Mouse (Mus musculus) skeletal muscle tissue, adult 2 months (tissue): Measurements from ENCODE around the gene Lst1.

Experiments used
- DNase-seq: peaks from one replicate; pipeline ENCODE4 v3.0.0-alpha.2; 2012; ENCODE audit warnings: low read depth, low spot score

Lst1 gene

DNA sequence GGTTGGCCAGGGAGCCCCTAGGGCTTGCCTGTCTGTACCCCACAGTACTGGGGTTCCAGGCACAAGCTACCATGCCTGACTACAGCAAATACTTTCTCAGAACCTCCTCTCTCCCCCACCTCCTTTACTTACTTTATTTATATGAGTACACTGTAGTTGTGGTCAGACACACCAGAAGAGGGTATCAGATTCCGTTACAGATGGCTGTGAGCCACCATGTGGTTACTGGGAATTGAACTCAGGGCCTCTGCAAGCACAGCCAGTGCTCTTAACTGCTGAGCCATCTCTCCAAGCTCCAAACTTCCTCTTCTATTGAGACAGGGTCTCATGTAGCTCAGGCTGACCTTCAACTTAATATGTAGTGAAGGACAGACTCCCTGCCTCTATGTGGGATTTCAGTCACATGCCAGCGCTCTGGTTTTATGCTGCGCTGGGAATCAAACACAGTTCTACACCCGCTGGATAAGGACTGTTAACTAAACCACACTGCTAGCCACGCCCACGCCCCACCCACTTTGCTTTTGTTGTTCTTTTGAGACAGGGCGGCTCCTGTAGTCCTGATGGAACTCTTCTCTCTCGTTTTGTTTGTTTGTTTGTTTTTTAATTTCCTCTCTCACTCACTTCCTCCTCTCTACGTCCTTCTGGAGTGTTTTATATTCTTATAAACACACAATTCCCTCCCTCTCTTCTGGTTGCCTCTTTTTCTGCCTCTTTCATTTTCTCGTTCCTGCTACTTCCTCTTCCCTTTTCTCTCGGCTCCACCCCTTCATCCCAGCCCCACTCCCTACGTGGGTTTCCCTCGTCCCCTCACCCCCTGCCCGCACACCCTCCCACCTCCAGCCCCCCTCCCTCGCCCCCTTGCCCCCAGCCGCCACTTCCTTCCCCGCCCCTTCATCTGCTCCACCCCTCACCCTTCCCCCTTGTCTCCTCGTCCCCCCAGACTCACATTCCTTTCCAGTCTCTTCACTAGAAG, 2.3 kb downstream of the Lst1 start:
- DNase-seq: no peak

- DNase-seq: no peak
These were observed 8.1 kb downstream of the Lst1 start for GRCm38 (mm10) chr17:35180093-35180492.

DNA sequence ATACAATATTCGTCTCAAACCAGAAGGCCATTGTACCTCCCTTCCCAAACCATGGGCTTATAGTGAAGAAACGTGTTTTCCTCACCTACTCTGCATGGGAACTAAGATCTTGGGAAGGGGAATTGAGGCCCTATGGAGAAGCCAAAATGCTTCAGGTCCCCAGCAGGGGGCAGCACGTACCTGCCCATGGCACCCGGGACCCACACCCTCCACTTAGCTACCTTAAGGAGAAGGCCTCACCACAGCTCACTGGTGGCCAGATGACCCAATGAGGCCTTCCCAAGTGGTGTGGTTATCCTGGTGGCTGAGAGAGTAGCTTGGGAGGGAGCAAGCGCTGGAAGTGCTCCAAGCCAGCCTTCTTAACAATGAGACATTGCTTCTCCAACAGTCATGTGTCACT, 9.7 kb downstream of the Lst1 start:
- DNase-seq: peak; percentile 67

DNA sequence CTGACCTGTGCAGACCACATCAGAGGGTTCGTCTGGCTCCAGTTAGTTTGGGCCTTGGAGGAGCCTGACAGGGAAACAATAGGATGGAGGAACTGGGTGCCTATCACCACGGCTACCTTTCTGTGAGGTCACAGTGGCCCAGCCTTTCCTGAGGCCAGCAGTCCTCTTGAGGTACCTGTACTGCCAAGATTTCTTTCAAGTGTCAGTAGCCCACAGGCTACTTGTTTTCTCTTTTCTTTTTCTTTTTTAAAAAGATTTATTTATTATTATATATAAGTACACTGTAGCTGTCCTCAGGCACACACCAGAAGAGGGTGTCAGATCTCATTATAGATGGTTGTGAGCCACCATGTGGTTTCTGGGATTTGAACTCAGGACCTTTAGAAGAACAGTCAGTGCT, 12.3 kb downstream of the Lst1 start, which contains the start of gene Aif1:
Gene Aif1 (minus strand): TSS at position 101 of the 400 bp plus-strand sequence.
- no peak for DNase-seq

- no peak for DNase-seq
These were observed 12.9 kb downstream of the Lst1 start for GRCm38 (mm10) chr17:35175382-35175781.

DNA sequence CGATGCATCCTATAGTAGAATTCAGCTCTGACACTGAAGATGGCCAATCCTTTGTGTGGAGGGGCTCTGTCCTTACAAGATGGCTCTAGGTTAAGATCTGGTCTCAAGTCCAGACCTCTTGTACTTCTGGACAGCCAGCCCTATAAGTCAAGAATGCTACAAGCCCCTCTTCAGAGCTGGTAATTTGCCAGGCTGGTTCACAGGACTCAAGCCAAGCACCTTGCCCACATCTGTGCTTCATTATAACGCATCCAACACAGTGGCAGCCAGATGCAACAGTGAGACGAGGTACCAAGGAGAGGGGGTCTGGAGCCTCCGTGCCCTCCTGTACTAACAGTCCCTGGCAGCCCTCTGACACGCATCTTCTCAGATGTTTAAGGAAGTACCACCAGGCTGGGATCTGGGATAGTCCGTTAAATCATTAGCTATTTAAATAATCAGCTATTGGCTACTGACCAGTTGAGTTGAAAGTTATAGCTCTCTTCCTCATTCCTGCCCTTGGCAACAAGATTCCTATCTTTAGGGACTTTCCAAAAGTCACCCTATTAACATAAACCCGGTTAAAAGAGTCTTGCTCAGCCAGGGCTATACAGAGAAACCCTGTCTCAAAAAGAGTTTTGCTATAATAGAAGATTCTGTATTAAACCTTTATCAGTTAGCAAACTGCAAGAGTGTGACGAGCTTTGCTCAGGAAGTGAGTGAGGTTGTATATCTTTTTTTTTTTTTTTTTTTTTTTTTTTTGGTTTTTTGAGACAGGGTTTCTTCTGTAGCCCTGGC, 13.8 kb downstream of the Lst1 start:
- DNase-seq: no peak

DNA sequence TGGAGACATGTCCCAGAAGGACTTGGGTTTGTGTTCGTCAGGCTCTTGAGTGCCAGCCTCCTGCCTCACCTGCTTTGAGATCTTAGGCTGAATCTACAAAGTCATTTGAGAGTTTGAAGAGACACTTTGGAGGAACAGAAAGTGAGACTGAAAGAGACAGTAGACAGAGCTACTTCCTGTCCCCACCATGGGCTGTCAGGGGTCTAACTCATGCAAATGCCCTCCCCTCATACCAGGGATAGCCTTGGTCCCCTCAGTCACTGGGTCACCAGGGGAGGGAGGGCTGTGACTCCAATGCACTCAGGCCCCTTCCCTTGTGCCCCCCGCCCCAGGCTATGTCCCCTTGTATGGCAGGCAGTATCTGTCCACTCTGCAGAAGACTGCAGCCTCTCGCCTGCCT, 14.9 kb downstream of the Lst1 start:
- no peak for DNase-seq

- no peak for DNase-seq
These were observed 15.6 kb downstream of the Lst1 start for GRCm38 (mm10) chr17:35172445-35173234.

- DNase-seq: no peak
These were observed 19.6 kb downstream of the Lst1 start for GRCm38 (mm10) chr17:35168541-35169207.

DNA sequence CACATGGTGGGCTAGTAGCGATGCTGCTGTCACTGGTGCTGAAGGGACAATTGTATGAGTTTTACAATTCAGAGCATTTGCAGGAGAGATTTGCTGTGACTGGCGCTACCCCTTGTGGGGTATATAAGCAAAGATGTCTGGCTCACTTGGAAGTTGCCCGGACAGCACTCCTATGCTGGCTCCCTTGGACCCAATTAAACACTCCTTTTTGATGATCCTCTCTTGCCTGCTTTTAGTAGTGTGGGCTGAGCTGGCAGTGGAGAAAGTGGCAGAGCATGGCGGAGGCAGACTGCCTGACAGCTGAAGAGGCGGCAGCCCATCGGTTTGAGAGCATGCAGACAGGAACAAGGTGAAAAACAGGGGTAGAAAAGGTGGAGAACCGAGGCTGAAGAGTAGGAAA, 20.4 kb downstream of the Lst1 start:
- no peak for DNase-seq

GRCm38 (mm10) chr17:35166352-35167035, 21.7 kb downstream of the Lst1 start:
- no peak for DNase-seq

DNA sequence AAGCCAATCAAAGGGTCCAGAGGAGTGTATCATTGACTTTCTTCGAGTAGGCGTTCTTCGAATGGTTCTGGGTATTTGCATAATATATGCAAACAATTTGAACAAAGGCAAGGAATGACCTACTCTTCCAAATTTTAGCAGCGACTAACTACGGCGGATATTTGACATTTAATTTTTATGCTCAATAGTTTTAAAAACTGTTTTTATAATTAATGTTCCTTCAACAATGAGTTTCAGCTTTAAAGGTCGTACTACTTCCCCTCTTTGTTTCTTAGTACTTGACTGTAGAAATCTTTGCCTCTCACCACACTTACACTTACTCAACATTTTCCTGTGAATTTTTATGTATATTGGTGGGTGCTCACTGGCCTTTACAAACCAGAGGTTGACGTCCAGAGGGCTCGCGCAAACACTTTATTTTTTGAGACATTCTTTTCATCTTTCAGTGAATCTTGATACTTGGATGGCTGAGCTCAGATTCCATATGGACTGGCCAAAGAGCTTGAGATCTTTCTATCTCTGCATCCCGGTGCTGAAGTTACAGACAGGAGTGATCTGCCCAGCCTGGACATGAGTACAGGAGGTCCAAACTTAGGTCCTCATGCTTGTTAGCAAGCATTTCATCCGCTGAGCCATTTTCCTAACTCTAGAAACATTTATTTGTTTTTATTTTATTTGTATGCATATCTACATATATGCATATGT, 22.6 kb downstream of the Lst1 start:
- DNase-seq: no peak

DNA sequence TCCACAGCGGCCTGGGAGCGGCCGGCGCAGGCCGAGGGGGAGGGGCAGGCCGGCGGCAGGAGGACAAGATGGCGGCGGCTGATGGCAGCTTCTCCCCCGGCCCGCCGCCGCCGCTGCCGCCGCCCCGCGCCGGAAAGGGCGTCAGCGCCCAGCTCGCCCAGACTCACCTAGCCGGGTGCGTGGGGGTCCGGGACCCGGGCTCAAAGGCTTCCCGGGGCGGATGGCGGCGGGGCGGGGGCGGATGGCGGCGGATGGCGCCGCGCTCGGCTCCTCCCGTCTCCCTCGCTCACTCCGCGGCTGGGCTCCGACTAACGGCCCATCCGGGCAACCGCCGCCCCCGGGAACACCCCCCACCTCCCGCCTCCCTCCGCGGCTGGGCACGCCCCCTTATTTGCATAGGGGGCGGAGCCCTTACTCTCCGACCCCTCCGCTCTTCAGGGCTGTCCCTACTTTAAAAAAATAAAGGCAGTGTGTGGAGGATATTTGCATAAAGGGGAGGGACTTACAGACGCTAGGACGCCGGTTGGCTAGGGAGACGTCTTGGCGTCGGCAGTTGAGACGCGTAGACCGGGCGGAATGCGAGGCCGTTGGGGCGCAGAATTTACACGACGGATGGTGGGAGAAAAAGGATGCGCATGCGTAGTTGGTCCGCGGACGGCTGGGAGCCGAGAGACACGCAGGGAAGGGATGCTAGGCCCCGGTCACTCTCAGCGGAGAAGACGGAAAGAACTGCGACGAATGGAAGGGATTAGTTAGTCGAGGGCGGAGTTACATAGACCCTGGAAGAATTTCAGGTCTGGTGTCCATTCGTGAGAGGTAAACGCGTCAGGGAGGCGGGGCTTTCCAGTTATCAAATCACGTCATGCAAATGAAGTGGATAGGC, 23.4 kb downstream of the Lst1 start, which contains the start of gene Prrc2a:
Gene Prrc2a (minus strand): TSS at position 330 of the 883 bp plus-strand sequence.
- peak; percentile 100 for DNase-seq

DNA sequence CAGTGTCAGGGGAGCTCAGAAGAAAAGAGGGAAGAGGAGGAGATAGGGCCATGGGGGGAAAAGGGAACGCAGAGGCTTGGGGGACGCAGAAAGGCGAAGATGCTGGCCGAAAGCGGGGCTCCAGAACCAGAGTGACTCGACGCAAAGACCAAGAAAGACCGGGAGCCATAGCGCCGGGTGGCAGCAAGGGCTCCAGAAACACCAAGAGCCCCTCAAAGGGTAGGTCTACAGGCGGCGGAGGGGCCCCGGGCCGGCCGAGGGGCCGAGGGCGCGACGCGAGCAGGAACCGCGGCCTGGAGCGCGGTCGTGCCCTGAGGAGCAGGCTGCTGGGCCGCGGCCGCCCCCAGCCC, 24.0 kb downstream of the Lst1 start:
- no peak for DNase-seq

- DNase-seq: no peak
These were observed 24.7 kb downstream of the Lst1 start for GRCm38 (mm10) chr17:35163326-35164081.

GRCm38 (mm10) chr17:35162730-35163129, 25.5 kb downstream of the Lst1 start:
- DNase-seq: no peak

DNA sequence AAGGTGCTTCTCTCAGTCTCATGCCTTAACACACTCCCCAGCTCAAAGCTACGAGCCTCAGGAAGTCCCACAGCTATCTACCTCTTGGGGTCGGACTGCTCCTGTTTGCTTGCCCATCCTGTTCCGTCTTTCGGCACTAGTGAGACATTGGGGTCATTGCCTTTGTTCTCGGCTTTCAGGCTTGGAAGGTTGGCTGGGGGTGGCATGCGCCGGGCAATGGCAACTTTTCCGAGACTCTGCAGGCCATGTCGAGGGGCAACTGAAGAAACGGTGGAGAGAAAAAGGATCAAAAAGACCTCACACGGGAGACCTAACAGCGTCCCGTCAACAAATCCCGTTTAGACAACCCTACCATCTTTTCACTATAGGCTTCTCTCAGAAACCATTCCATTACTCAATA, 26.1 kb downstream of the Lst1 start:
- DNase-seq: no peak

DNA sequence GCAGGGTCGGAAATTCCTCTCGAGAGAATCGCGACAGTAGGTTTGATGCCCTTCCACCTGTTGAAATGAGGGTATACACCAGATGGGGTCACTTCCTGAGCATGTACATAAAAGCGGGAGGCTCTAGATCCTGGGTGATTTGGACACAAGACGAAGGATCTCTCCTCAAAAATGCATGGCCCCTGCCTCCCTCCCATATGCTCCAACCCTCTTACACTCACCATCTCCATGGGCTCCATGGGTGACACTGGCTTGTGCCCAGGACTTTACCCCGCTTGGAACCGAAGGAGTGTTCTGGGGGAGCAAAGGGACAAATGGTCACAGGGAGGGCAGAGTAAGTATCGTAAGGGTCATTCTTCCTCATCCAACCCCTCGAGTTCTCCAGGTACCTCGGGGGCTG, 26.8 kb downstream of the Lst1 start:
- no peak for DNase-seq
